8 mouse cellular contexts compared by ENCODE assay signal in genomic region chr4:133201006-133201771, GRCm38 (mm10). TPM values are rescaled to one million over a fixed set of nuclear protein-coding genes. Genes with fewer than 3 reads are reported as not detected.
DNase-seq lines count a peak whose midpoint lies in the region; ATAC-seq and TF ChIP-seq lines count a peak whose summit lies in the region.

No protein-coding gene starts in this region.

- no peak overlapping the region for H3K9ac ChIP-seq in hindbrain, postnatal 0 days (replicated peaks; ENCODE audit: low read length)
- no peak overlapping the region for H3K9ac ChIP-seq in liver, adult 2 months (ENCODE audit: low read depth, low read length)

- H3K27ac ChIP-seq in thymus, adult 2 months (ENCODE audit: control insufficient read depth, insufficient read depth, low read length), result no peak overlapping the region
- peak overlapping the region; percentile 71 for H3K27ac ChIP-seq in hindbrain, postnatal 0 days
- H3K27ac ChIP-seq in liver, adult 2 months (replicated peaks; ENCODE audit: insufficient read depth, low read depth, low read length), result no peak overlapping the region

- WGBS in thymus, adult 2 months, result 69% methylated on average over 8 of the region's 8 CpGs
- 60% methylated on average over 8 of the region's 8 CpGs for WGBS in hindbrain, postnatal 0 days
- WGBS in liver, adult 2 months, result 55% methylated on average over 8 of the region's 8 CpGs

- no peaks in the 10 kb centered on the region for H3K79me2 ChIP-seq in liver, adult 2 months (ENCODE audit: control insufficient read depth, insufficient read depth, low read length)

- no peak overlapping the region for H3K4me2 ChIP-seq in hindbrain, postnatal 0 days (ENCODE audit: low read depth, low read length)

- no peaks in the 10 kb centered on the region for H3K9me3 ChIP-seq in hindbrain, postnatal 0 days (ENCODE audit: low read length)

- TF ChIP-seq POLR2A in thymus, adult 2 months (IDR thresholded peaks at IDR 0.05; ENCODE audit: control insufficient read depth, extremely low read depth, insufficient read depth, low read length, poor library complexity), result no peak
- TF ChIP-seq POLR2A in liver, adult 2 months (IDR thresholded peaks at IDR 0.05; ENCODE audit: extremely low read depth, insufficient read depth, low read length), result no peak

- H3K4me1 ChIP-seq in thymus, adult 2 months (replicated peaks; ENCODE audit: control insufficient read depth, insufficient read depth, low read length), result peaks cover 15% of the 10 kb centered on the region
- peaks cover 42% of the 10 kb centered on the region for H3K4me1 ChIP-seq in hindbrain, postnatal 0 days (ENCODE audit: insufficient read depth, low read length)
- no peaks in the 10 kb centered on the region for H3K4me1 ChIP-seq in liver, adult 2 months (ENCODE audit: control insufficient read depth, insufficient read depth, low read length)

- ATAC-seq in hindbrain, postnatal 0 days, result peak; percentile 34; the same call in 1 of the 2 replicates

- H3K4me3 ChIP-seq in thymus, adult 2 months (ENCODE audit: control insufficient read depth, insufficient read depth, low read length), result no peak overlapping the region
- no peak overlapping the region for H3K4me3 ChIP-seq in hindbrain, postnatal 0 days (ENCODE audit: low read length)
- no peak overlapping the region for H3K4me3 ChIP-seq in liver, adult 2 months (ENCODE audit: insufficient read depth, low read depth, low read length)

- no peaks in the 10 kb centered on the region for H3K36me3 ChIP-seq in thymus, adult 2 months (ENCODE audit: control insufficient read depth, insufficient read depth, low read length)
- H3K36me3 ChIP-seq in hindbrain, postnatal 0 days (ENCODE audit: insufficient read depth, low read length), result peaks cover 1% of the 10 kb centered on the region; the same call in 1 of the 2 replicates
- H3K36me3 ChIP-seq in liver, adult 2 months (ENCODE audit: control insufficient read depth, insufficient read depth, low read length), result no peaks in the 10 kb centered on the region

- TF ChIP-seq CTCF in thymus, adult 2 months (IDR thresholded peaks at IDR 0.05; ENCODE audit: borderline replicate concordance, control insufficient read depth, extremely low read depth, insufficient read depth, low read length, poor library complexity), result peak; percentile 81; the same call in 1 of the 2 replicates
- peak; percentile 79 for TF ChIP-seq CTCF in hindbrain, postnatal 0 days (IDR thresholded peaks at IDR 0.05; ENCODE audit: low read depth)
- peak; percentile 92 for TF ChIP-seq CTCF in liver, adult 2 months (IDR thresholded peaks at IDR 0.05; ENCODE audit: low read depth, low read length)

- no peaks in the 10 kb centered on the region for H3K27me3 ChIP-seq in thymus, adult 2 months (ENCODE audit: control insufficient read depth, insufficient read depth, low read length)
- no peaks in the 10 kb centered on the region for H3K27me3 ChIP-seq in hindbrain, postnatal 0 days (ENCODE audit: insufficient read depth, low read length)
- no peaks in the 10 kb centered on the region for H3K27me3 ChIP-seq in liver, adult 2 months (ENCODE audit: control insufficient read depth, insufficient read depth, low read length)

- DNase-seq in thymus, adult 2 months, result peak; percentile 68
- no peak for DNase-seq in thymus, adult 18-20 months
- DNase-seq in cerebellum, adult 9-10 months, result peak; percentile 91
- peak; percentile 70 for DNase-seq in gastrocnemius, postnatal 10 days
- peak; percentile 79 for DNase-seq in hindbrain, postnatal 0 days (ENCODE audit: low spot score)
- DNase-seq in liver, adult 2 months (ENCODE audit: extremely low read depth, low read depth, low spot score), result peak; percentile 65
- peak; percentile 24 to 64 for DNase-seq in natural killer cell, adult 2 months (ENCODE audit: low spot score in 2 of 2)
- peak; percentile 83 for DNase-seq in thymus, postnatal 4 days

RNA-seq across cellular contexts. Expression of gene Cd164l2, which starts 10.7 kb away (rescaled TPM):
- 0.90 and 1.1 TPM in 2 replicates for polyA plus RNA-seq in thymus, adult 2 months (2012; rRNA removed)
- not detected for total RNA-seq in gastrocnemius, postnatal 10 days (2021)
- 6.2 and 6.9 TPM in 2 replicates for total RNA-seq in hindbrain, postnatal 0 days (2014; rRNA removed)
- polyA plus RNA-seq in hindbrain, postnatal 0 days (2015; fragmentation: Nextera tagmentation; extraction: Ambion mirVana), result 9.6 and 11.9 TPM in 2 replicates
- total RNA-seq in liver, adult 2 months (2014; rRNA removed), result not detected in 2 replicates
- not detected in 2 replicates for polyA plus RNA-seq in liver, adult 2 months (2012; rRNA removed)

RNA-seq across cellular contexts. Expression of gene Gpr3, which starts 11.1 kb away (rescaled TPM):
- 0.15 TPM in 1 of 2 replicates, not detected in the other for polyA plus RNA-seq in thymus, adult 2 months (2012; rRNA removed)
- total RNA-seq in gastrocnemius, postnatal 10 days (2021), result not detected
- 7.0 and 7.3 TPM in 2 replicates for total RNA-seq in hindbrain, postnatal 0 days (2014; rRNA removed)
- polyA plus RNA-seq in hindbrain, postnatal 0 days (2015; fragmentation: Nextera tagmentation; extraction: Ambion mirVana), result 4.5 and 5.5 TPM in 2 replicates
- not detected in 2 replicates for total RNA-seq in liver, adult 2 months (2014; rRNA removed)
- 0.07 TPM in 1 of 2 replicates, not detected in the other for polyA plus RNA-seq in liver, adult 2 months (2012; rRNA removed)

RNA-seq across cellular contexts. Expression of gene Map3k6, which starts 39.4 kb away (rescaled TPM):
- 2.8 and 4.6 TPM in 2 replicates for polyA plus RNA-seq in thymus, adult 2 months (2012; rRNA removed)
- 1 to 10 TPM; 2.1 to 5.5 TPM for total RNA-seq in gastrocnemius, postnatal 10 days (2021)
- 7.2 and 11.7 TPM in 2 replicates for total RNA-seq in hindbrain, postnatal 0 days (2014; rRNA removed)
- polyA plus RNA-seq in hindbrain, postnatal 0 days (2015; fragmentation: Nextera tagmentation; extraction: Ambion mirVana), result 4.7 and 5.8 TPM in 2 replicates
- total RNA-seq in liver, adult 2 months (2014; rRNA removed), result 0.94 and 1.3 TPM in 2 replicates
- polyA plus RNA-seq in liver, adult 2 months (2012; rRNA removed), result 0.76 and 0.80 TPM in 2 replicates

Comparison
In these comparisons a context has a peak if more than half of its experiments do, and no peak if none do; other contexts are left out.
1. DNase-seq: peak in thymus, adult 2 months (single experiment), cerebellum, adult 9-10 months (single experiment), gastrocnemius, postnatal 10 days (single experiment), hindbrain, postnatal 0 days (single experiment), liver, adult 2 months (single experiment), natural killer cell, adult 2 months (2 of 2) and thymus, postnatal 4 days (single experiment); none in thymus, adult 18-20 months (0 of 2).
2. Peak in every context shown above with its lines, with median percentiles within 50 percentile points of each other: CTCF ChIP-seq.